Mouse (Mus musculus) skeletal muscle tissue, adult 2 months (tissue): ENCODE results near the gene Gm20767.
"Not testable (repeated sequence)": the region's sequence is repeated elsewhere in the genome, so short reads cannot be mapped to it uniquely, and the experiment has no call there.

Source experiments
- DNase-seq: peaks from one replicate; pipeline ENCODE4 v3.0.0-alpha.2; 2012; ENCODE audit warnings: low read depth, low spot score

The Gm20767 gene

GRCm38 (mm10) chr13:120139946-120140345, at the start of gene Gm20767:
Gm20767 (plus strand) TSS chr13:120140246.
- not testable (repeated sequence) for DNase-seq

- not testable (repeated sequence) for DNase-seq
Observed at GRCm38 (mm10) chr13:120092950-120093349, 47.1 kb upstream of the Gm20767 start.

- not testable (repeated sequence) for DNase-seq
Observed at GRCm38 (mm10) chr13:120096241-120096937, 43.7 kb upstream of the Gm20767 start.

- not testable (repeated sequence) for DNase-seq
Observed at GRCm38 (mm10) chr13:120096938-120097256, 43.1 kb upstream of the Gm20767 start.

GRCm38 (mm10) chr13:120099327-120099726, 40.7 kb upstream of the Gm20767 start:
- not testable (repeated sequence) for DNase-seq

- DNase-seq: not testable (repeated sequence)
Observed at GRCm38 (mm10) chr13:120106504-120106903, 33.5 kb upstream of the Gm20767 start.

GRCm38 (mm10) chr13:120107000-120107399, 33.0 kb upstream of the Gm20767 start:
- DNase-seq: not testable (repeated sequence)

GRCm38 (mm10) chr13:120142348-120142747, 2.3 kb downstream of the Gm20767 start:
- DNase-seq: not testable (repeated sequence)

GRCm38 (mm10) chr13:120149660-120150407, 9.8 kb downstream of the Gm20767 start:
- DNase-seq: not testable (repeated sequence)

- DNase-seq: not testable (repeated sequence)
Observed at GRCm38 (mm10) chr13:120150589-120150988, 10.5 kb downstream of the Gm20767 start.

- not testable (repeated sequence) for DNase-seq
Observed at GRCm38 (mm10) chr13:120168301-120168700, 28.3 kb downstream of the Gm20767 start.

- not testable (repeated sequence) for DNase-seq
Observed at GRCm38 (mm10) chr13:120172133-120172532, 32.1 kb downstream of the Gm20767 start, which contains the start of gene Gm21818. Gm21818 (plus strand) TSS chr13:120172433.

- DNase-seq: not testable (repeated sequence)
Observed at GRCm38 (mm10) chr13:120196189-120196821, 56.3 kb downstream of the Gm20767 start.
